In the genomic region with DNA sequence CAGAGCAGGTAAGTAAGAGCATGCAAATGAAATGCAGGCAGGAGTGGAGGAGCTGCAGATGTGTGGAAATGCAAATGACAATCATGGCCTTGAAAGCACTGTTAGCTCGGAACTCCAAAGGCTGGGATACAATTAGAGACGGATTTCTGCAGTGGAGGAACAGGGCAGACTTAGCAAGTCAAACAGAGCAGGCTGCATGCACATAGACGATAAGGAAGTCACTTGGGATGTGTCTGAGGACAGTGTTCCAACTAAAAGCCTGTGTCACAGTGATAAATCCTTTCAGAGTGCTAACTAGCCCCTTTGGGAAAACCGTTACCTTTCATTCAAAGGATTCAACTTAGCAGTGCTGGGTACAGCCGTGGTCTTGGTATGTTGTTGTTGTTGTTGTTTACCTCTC, we compare ENCODE assay signal across 18 mouse cellular contexts. TPM values are rescaled to one million over a fixed set of nuclear protein-coding genes. Genes with fewer than 3 reads are reported as not detected.
DNase-seq lines count a peak whose midpoint lies in the region; ATAC-seq lines count a peak whose summit lies in the region.
"Had no signal": no experiment of that assay in that cellular context is flagged by ENCODE, and none has a peak within 500 bp of the region (broad histone marks: within the 10 kb centered on the region; RNA-seq: fewer than 3 reads in every experiment).

No protein-coding gene starts in this region.

- peaks cover 19% of the 10 kb centered on the region for H3K4me1 ChIP-seq in hindbrain, embryonic 13.5 days (replicated peaks)
- peaks cover 10% of the 10 kb centered on the region for H3K4me1 ChIP-seq in hindbrain, embryonic 16.5 days (ENCODE audit: control insufficient read depth, insufficient read depth, low read depth, low read length)
- H3K4me1 ChIP-seq in neural tube, embryonic 13.5 days (replicated peaks) = peaks cover 21% of the 10 kb centered on the region
- H3K4me1 ChIP-seq in neural tube, embryonic 15.5 days = peaks cover 16% of the 10 kb centered on the region
- H3K4me1 ChIP-seq in liver, embryonic 15.5 days (replicated peaks) = peaks cover 47% of the 10 kb centered on the region

- no peak for ATAC-seq in hindbrain, embryonic 13.5 days (ENCODE audit: low FRiP score)
- ATAC-seq in hindbrain, embryonic 16.5 days = no peak
- no peak for ATAC-seq in neural tube, embryonic 13.5 days (ENCODE audit: low read depth)
- no peak for ATAC-seq in neural tube, embryonic 15.5 days (ENCODE audit: low FRiP score)
- ATAC-seq in liver, embryonic 15.5 days (ENCODE audit: insufficient read depth) = peak; percentile 26; the same call in 1 of the 2 replicates

- peak overlapping the region; percentile 40 for H3K27ac ChIP-seq in hindbrain, embryonic 13.5 days
- no peak overlapping the region for H3K27ac ChIP-seq in hindbrain, embryonic 16.5 days (ENCODE audit: low read depth, low read length)
- H3K27ac ChIP-seq in neural tube, embryonic 13.5 days (replicated peaks) = peak overlapping the region; percentile 29; the same call in 1 of the 2 replicates
- no peak overlapping the region for H3K27ac ChIP-seq in neural tube, embryonic 15.5 days (replicated peaks)
- H3K27ac ChIP-seq in liver, embryonic 15.5 days (replicated peaks) = no peak overlapping the region
- H3K27ac ChIP-seq: embryonic facial prominence, embryonic 10.5 days; hindbrain, embryonic 15.5 days; stomach, embryonic 15.5 days had no signal

- no peak for DNase-seq in lung, postnatal 36 days
- DNase-seq in retina, postnatal 1 day = no peak
- DNase-seq: cerebellum, postnatal 25 days; gastrocnemius, postnatal 36 days; kidney, adult 2 months; kidney, postnatal 25 days; layer of hippocampus, adult 9-11 months; spleen, adult 18-20 months; thymus, adult 2 months had no signal

- no peaks in the 10 kb centered on the region for H3K27me3 ChIP-seq in hindbrain, embryonic 13.5 days
- H3K27me3 ChIP-seq in hindbrain, embryonic 16.5 days (replicated peaks; ENCODE audit: control insufficient read depth, insufficient read depth, low read length) = no peaks in the 10 kb centered on the region
- H3K27me3 ChIP-seq in neural tube, embryonic 13.5 days = no peaks in the 10 kb centered on the region
- H3K27me3 ChIP-seq in neural tube, embryonic 15.5 days (replicated peaks) = no peaks in the 10 kb centered on the region
- no peaks in the 10 kb centered on the region for H3K27me3 ChIP-seq in liver, embryonic 15.5 days
- H3K27me3 ChIP-seq: hindbrain, embryonic 15.5 days; stomach, embryonic 15.5 days had no signal

- H3K36me3 ChIP-seq in hindbrain, embryonic 13.5 days = peaks cover 4% of the 10 kb centered on the region; the same call in 1 of the 2 replicates
- H3K36me3 ChIP-seq in hindbrain, embryonic 16.5 days (ENCODE audit: control insufficient read depth, insufficient read depth, low read length) = 0 out of 2 replicates have a peak, but pooled peaks cover 2% of the 10 kb centered on the region
- H3K36me3 ChIP-seq in neural tube, embryonic 13.5 days = peaks cover 13% of the 10 kb centered on the region; the same call in 1 of the 2 replicates
- H3K36me3 ChIP-seq in neural tube, embryonic 15.5 days = peaks cover 11% of the 10 kb centered on the region
- H3K36me3 ChIP-seq in liver, embryonic 15.5 days (replicated peaks) = peaks cover 34% of the 10 kb centered on the region

- no peak overlapping the region for H3K4me3 ChIP-seq in hindbrain, embryonic 13.5 days
- no peak overlapping the region for H3K4me3 ChIP-seq in hindbrain, embryonic 16.5 days (ENCODE audit: low read length)
- H3K4me3 ChIP-seq in neural tube, embryonic 13.5 days = no peak overlapping the region
- H3K4me3 ChIP-seq in neural tube, embryonic 15.5 days (replicated peaks) = no peak overlapping the region
- no peak overlapping the region for H3K4me3 ChIP-seq in liver, embryonic 15.5 days (replicated peaks)
- H3K4me3 ChIP-seq: embryonic facial prominence, embryonic 10.5 days; hindbrain, embryonic 15.5 days; myocyte; stomach, embryonic 15.5 days had no signal

- H3K4me2 ChIP-seq in hindbrain, embryonic 13.5 days = no peak overlapping the region
- H3K4me2 ChIP-seq in hindbrain, embryonic 16.5 days (ENCODE audit: low read length) = no peak overlapping the region
- no peak overlapping the region for H3K4me2 ChIP-seq in neural tube, embryonic 13.5 days
- H3K4me2 ChIP-seq in neural tube, embryonic 15.5 days = no peak overlapping the region
- no peak overlapping the region for H3K4me2 ChIP-seq in liver, embryonic 15.5 days
- H3K4me2 ChIP-seq: hindbrain, embryonic 15.5 days; stomach, embryonic 15.5 days had no signal

- H3K9me3 ChIP-seq in hindbrain, embryonic 13.5 days = no peaks in the 10 kb centered on the region
- no peaks in the 10 kb centered on the region for H3K9me3 ChIP-seq in hindbrain, embryonic 16.5 days (ENCODE audit: control insufficient read depth, low read length)
- 0 out of 2 replicates have a peak, but pooled peaks cover 3% of the 10 kb centered on the region for H3K9me3 ChIP-seq in neural tube, embryonic 13.5 days
- H3K9me3 ChIP-seq in neural tube, embryonic 15.5 days (replicated peaks) = no peaks in the 10 kb centered on the region
- H3K9me3 ChIP-seq in liver, embryonic 15.5 days (replicated peaks) = no peaks in the 10 kb centered on the region
- H3K9me3 ChIP-seq: hindbrain, embryonic 15.5 days; stomach, embryonic 15.5 days had no signal

- no peak overlapping the region for H3K9ac ChIP-seq in hindbrain, embryonic 13.5 days
- no peak overlapping the region for H3K9ac ChIP-seq in hindbrain, embryonic 16.5 days (ENCODE audit: low read depth, low read length)
- no peak overlapping the region for H3K9ac ChIP-seq in neural tube, embryonic 13.5 days
- no peak overlapping the region for H3K9ac ChIP-seq in neural tube, embryonic 15.5 days (replicated peaks)
- no peak overlapping the region for H3K9ac ChIP-seq in liver, embryonic 15.5 days
- H3K9ac ChIP-seq: hindbrain, embryonic 15.5 days; stomach, embryonic 15.5 days had no signal

- WGBS in hindbrain, embryonic 13.5 days = 43% methylated on average over 5 of the region's 5 CpGs
- 49% methylated on average over 5 of the region's 5 CpGs for WGBS in hindbrain, embryonic 16.5 days
- 43% methylated on average over 5 of the region's 5 CpGs for WGBS in neural tube, embryonic 13.5 days
- WGBS in neural tube, embryonic 15.5 days = 46% methylated on average over 5 of the region's 5 CpGs
- WGBS in liver, embryonic 15.5 days (ENCODE audit: insufficient replicate concordance) = 43% methylated on average over 5 of the region's 5 CpGs

RNA-seq across cellular contexts. Expression of gene Inpp5f, which starts 56.7 kb away (rescaled TPM):
- 305 and 308 TPM in 2 replicates for polyA plus RNA-seq in hindbrain, embryonic 13.5 days (2015; fragmentation: Nextera tagmentation; extraction: Ambion mirVana)
- polyA plus RNA-seq in hindbrain, embryonic 16.5 days (2015; fragmentation: Nextera tagmentation; extraction: Ambion mirVana) = 442 and 494 TPM in 2 replicates
- 303 and 305 TPM in 2 replicates for polyA plus RNA-seq in neural tube, embryonic 13.5 days (2015; fragmentation: Nextera tagmentation; extraction: Ambion mirVana)
- polyA plus RNA-seq in neural tube, embryonic 15.5 days (2015; fragmentation: Nextera tagmentation; extraction: Ambion mirVana) = 398 and 441 TPM in 2 replicates
- 5.5 and 6.3 TPM in 2 replicates for polyA plus RNA-seq in liver, embryonic 15.5 days (2015; fragmentation: Nextera tagmentation; extraction: Ambion mirVana)

Comparison
In these comparisons a context has a peak if more than half of its experiments do, and no peak if none do; other contexts are left out.
1. H3K27ac ChIP-seq: peak in hindbrain, embryonic 13.5 days (single experiment) and neural tube, embryonic 13.5 days (single experiment); none in hindbrain, embryonic 16.5 days (single experiment), neural tube, embryonic 15.5 days (single experiment) and liver, embryonic 15.5 days (single experiment).
2. RNA of gene Inpp5f, which starts 56.7 kb away (polyA plus RNA-seq): 442 to 494 TPM in hindbrain, embryonic 16.5 days, 398 to 441 TPM in neural tube, embryonic 15.5 days, 305 to 308 TPM in hindbrain, embryonic 13.5 days and 303 to 305 TPM in neural tube, embryonic 13.5 days; 5.5 to 6.3 TPM in liver, embryonic 15.5 days; every median in the first group is over 10 times any median in the second.